Mouse (Mus musculus) left cerebral cortex, adult 18-20 months (tissue): ENCODE results near the gene Psmd9. TPM values are rescaled to one million over a fixed set of nuclear protein-coding genes. Genes with fewer than 3 reads are reported as not detected.

ENCODE experiments used
- DNase-seq, 2 experiments: peaks; one replicate each; pipeline ENCODE4 v3.0.0; 2021 to 2022; ENCODE audit warnings: low spot score in 2 of 2, mixed read lengths in 1 of 2
- total RNA-seq, 2 experiments: library from RNA; stranded (reverse); gene quantifications; 2 replicates each; pipeline ENCODE4 v1.2.3; 2021

Gene Psmd9
- total RNA-seq, 2 experiments from 2014 or later, result 23.1 to 28.3 TPM

DNA sequence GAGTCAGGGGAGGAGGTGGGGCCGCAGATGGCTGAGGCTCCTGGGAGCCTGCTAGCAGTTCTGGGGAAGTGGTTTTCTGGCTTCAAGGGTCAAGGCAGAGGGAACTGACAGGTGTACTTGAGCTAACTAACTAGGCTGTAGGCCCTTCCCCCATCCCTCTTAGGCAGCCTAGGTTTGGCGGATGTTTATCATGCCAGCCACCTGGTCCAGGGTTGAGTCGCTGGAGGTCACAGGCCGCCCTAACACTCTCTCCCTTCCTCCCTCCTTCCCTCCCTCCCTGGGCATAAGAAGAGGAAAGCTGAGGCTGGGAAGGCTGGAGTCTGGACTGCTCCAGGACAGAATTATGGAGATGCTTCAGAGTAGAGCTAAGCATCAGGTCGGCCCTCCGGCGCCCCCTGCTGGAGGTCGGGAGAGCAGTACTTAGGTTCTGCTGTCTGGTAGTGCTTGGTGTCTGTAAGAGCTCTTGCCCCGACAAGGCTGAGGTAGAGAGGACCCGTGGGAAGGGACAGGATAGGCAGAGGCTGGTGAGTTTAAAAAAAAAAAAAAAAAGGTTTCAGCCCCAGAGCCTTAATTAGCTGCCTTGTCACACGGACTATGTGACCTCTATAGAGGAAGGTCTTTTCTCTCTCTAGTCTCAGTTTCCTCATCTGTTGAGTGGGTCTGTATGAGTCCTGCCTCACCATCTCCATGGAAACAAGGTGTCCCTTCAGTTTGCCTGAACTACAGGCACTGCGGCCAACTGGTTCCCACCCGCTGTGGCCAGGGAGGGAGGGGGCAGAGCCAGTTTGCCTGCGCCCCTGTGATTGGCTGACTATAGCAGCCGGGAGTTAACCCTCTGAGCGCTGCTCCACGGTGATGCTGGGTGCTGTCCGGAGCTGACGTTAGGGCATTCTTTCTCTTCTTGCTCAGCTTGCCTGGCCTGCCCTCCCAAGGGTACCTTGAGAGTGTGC is 19.5 kb upstream of the Psmd9 start:
- DNase-seq, result peak; percentile 91 to 93

DNA sequence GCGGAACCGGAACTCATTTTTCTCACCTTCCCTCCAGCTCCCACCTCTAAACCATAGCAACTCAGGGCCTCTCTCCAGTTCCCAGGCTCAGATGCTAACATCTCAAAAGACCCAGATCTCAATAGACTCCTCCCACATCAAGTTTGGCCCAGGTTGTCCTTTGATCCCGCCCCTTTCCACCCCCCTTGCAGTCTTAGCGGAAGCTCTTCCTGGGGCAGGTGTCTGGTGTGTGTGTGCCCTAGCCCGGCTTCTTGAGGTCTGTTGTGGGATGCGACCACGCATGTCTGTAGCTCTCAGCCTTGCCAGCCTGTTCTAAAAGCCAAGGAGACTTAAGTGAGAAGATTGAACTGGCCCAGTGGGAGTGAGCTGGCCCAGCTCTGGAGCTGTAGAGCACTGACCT is 18.6 kb upstream of the Psmd9 start:
- DNase-seq, result no peak

- DNase-seq, result no peak
Observed at GRCm38 (mm10) chr5:123151077-123151476, 18.1 kb upstream of the Psmd9 start.

GRCm38 (mm10) chr5:123151707-123152362 is 17.4 kb upstream of the Psmd9 start:
- DNase-seq, result no peak

DNA sequence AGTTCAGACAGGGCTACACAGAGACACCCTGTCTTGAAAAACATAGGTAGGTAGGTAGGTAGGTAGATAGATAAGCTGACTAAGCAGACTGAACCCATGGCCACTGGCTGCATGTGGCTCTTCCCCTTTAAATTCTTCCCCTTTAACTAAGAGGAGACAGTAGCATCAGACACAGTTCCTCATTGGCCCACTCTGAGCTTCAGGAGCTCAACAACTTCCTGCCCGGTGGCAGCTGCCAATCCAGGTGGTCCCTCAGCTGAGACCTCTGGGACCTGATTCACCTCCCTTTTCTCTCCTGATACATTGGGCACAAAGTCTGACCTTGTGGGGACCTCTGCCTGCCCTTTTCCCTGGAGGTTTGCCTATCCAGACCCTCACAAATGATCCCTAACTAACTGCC is 16.3 kb upstream of the Psmd9 start:
- no peak for DNase-seq

- peak in 1 of 2 experiments; percentile 61 for DNase-seq
Observed at GRCm38 (mm10) chr5:123155425-123155824, 13.8 kb upstream of the Psmd9 start.

DNA sequence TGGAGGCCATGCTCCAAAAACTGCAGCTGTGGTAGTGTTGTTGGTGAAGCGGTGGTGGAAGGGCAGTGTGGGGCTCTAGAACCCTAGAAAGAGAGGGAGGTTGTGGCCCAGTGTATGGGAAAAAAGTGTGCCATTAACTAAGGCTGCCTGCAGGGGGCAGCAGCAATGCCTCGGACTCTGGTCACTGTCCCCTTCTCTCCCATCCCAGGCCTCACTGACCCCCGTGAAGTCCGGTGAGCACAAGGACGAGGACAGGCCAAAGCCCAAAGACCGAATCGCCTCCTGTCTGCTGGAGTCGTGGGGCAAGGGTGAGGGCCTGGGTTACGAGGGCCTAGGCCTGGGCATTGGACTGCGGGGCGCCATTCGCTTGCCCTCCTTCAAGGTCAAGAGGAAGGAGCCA is 12.4 kb upstream of the Psmd9 start:
- DNase-seq, result no peak

- no peak for DNase-seq
Observed at GRCm38 (mm10) chr5:123157972-123158371, 11.2 kb upstream of the Psmd9 start.

- no peak for DNase-seq
Observed at GRCm38 (mm10) chr5:123159446-123159845, 9.8 kb upstream of the Psmd9 start.

DNA sequence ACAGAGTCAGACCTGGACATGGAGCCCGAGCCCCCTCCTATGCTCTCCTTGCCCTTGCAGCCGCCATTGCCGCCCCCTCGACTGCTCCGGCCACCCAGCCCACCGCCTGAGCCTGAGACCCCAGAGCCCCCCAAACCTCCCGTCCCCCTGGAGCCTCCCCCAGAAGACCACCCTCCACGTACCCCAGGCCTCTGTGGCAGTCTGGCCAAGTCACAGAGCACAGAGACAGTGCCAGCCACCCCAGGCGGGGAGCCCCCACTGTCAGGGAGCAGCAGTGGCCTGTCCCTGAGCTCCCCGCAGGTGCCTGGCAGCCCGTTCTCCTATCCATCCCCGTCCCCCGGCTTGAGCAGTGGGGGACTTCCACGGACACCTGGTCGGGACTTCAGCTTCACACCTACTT is 9.3 kb upstream of the Psmd9 start:
- DNase-seq, result no peak

- no peak for DNase-seq
Observed at GRCm38 (mm10) chr5:123160341-123160740, 8.9 kb upstream of the Psmd9 start.

GRCm38 (mm10) chr5:123162942-123163341 is 6.3 kb upstream of the Psmd9 start:
- no peak for DNase-seq

DNA sequence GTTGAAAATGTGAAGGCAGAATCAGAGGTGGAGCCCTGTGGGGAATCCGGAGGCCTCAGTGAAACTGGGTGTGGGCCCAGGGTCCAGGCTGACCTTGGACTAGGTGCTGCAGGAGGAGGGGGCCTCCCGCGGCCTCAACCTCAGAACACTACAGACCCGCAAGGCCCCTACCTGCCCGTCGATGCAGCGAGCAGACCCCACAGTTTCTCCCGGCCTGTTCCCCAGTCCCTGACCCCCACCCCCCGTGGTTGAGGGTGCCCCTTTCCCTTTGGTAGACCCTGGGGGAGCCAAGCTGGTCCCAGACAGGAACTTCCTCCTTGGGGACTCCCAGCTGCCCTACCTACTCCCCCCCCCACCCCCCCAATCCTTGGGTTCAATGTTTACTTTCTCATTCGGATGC is 2.8 kb upstream of the Psmd9 start:
- no peak for DNase-seq

DNA sequence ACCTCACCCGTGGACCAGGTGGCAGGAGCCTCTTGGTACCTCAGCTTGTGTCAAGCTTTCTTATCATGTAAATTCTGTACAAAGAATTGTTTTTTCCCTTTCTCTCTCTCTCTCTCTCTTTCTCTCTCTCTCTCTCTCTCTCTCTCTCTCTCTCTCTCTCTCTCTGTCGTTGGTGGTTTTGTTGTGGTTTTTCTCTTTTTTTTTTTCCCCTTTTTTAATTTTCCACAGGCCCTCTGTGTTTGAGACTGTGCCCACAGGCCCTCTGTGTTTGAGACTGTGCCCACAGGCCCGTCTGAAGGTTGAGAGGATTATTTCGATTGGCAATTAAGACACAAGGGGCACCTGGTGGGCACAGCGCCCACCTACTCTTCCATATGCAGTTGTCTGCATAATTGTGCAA is 1.6 kb upstream of the Psmd9 start:
- no peak for DNase-seq

DNA sequence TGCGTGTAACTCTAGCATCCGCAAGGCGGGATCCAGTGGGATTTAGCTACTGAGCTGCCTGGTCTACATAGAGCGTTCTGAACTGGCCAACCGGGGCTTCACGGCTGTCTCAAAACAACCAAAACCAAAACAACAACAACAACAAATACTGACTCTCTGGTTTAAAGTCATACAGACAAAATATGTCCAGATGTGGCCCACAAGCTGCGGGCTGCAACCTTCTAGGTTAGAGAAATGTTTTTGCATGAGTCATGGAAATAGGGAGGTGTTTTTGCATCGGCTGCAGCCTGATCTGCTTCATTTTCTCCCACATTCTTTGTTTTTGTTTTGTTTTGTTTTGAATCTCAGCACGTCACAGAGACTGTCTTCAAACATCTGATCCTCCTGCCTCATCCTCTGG is 1.2 kb downstream of the Psmd9 start:
- DNase-seq, result no peak

- DNase-seq, result peak; percentile 80 to 83
Observed at GRCm38 (mm10) chr5:123171646-123172350, 2.6 kb downstream of the Psmd9 start.

- DNase-seq, result no peak
Observed at GRCm38 (mm10) chr5:123178792-123179191, 9.6 kb downstream of the Psmd9 start.

DNA sequence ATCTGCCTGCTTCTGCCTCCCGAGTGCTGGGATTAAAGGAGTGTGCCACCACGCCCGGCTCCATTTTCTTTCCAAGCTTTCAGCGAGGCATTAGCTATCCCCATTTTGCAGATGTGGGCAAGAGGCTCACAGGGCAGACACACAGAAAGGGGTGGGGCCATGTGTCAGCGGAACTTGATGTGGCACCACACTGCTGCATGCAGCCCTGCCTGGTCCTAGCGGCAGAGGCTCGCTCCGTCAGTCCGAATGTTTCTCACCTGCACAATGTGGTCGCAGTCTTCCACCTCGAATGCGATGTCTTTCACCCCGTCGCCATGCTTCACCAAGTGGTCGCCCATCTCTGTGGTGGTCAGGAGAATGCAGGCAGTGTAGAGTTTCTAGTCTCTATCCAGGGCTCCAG is 11.2 kb downstream of the Psmd9 start:
- DNase-seq, result no peak

- DNase-seq, result no peak
Observed at GRCm38 (mm10) chr5:123181536-123181935, 12.3 kb downstream of the Psmd9 start.

- DNase-seq, result no peak
Observed at GRCm38 (mm10) chr5:123182651-123183050, 13.4 kb downstream of the Psmd9 start, which contains the start of gene Hpd. TSS of gene Hpd (minus strand) at chr5:123182727.

DNA sequence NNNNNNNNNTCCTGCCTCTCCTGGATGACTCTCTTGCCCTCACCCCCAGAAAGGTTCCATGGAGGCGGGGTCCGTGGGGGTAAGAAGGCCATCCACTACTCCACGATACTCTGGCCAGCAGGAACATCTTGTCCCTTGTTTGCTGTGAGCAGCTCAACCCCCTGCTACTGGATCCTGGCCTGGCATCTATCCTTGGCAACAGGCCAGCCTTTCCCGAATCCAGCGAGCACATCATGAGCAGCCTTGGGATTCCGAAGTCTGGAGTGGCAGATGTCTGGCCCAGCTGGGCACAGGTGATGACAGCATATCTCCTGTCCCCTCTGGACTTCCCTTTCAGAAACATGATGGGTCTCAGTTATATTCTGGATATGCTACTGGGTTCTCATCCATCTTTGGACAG is 16.8 kb downstream of the Psmd9 start:
- DNase-seq, result no peak

GRCm38 (mm10) chr5:123187306-123187705 is 18.1 kb downstream of the Psmd9 start:
- no peak for DNase-seq
